Mouse (Mus musculus) intestine, postnatal 0 days (tissue): ENCODE results near the gene Apoa4. TPM values are rescaled to one million over a fixed set of nuclear protein-coding genes. Genes with fewer than 3 reads are reported as not detected.

Experiments
- ATAC-seq: fragments of 200-750 bp; cut with Nextera tagmentation; 2 replicates; pipeline ENCODE4 v1.8.0; 2017; ENCODE audit warnings: mild to moderate bottlenecking, moderate TSS enrichment, moderate library complexity
- H3K27ac ChIP-seq: fragments of 300-500 bp; sonication (generic); 2 replicates; pipeline ENCODE4 v1.5.1; 2014; ENCODE audit warnings: mild to moderate bottlenecking, low read depth, low read length, moderate library complexity
- H3K27me3 ChIP-seq: fragments of 300-500 bp; sonication (generic); replicated peaks from 2 replicates; pipeline ENCODE4 v1.6.1; 2014; ENCODE audit warnings: low read length, mixed read lengths; ENCODE audit not compliant: control insufficient read depth, insufficient read depth
- H3K36me3 ChIP-seq: fragments of 300-500 bp; sonication (generic); 2 replicates; pipeline ENCODE4 v1.6.1; 2014; ENCODE audit warnings: mild to moderate bottlenecking, moderate library complexity; ENCODE audit not compliant: control insufficient read depth, insufficient read depth
- H3K4me1 ChIP-seq: fragments of 300-500 bp; sonication (generic); replicated peaks from 2 replicates; pipeline ENCODE4 v1.6.1; 2014; ENCODE audit warnings: antibody characterized with exemption, low read length, mixed read lengths; ENCODE audit not compliant: control insufficient read depth, insufficient read depth
- H3K4me2 ChIP-seq: fragments of 300-500 bp; sonication (generic); replicated peaks from 2 replicates; pipeline ENCODE4 v1.6.1; 2014; ENCODE audit warnings: low read depth, mild to moderate bottlenecking, moderate library complexity
- H3K4me3 ChIP-seq: fragments of 300-500 bp; sonication (generic); 2 replicates; pipeline ENCODE4 v1.5.1; 2014; ENCODE audit warnings: low read depth, low read length
- H3K9ac ChIP-seq: fragments of 300-500 bp; sonication (generic); 2 replicates; pipeline ENCODE4 v1.6.1; 2014; ENCODE audit warnings: mild to moderate bottlenecking, low read depth, low read length
- H3K9me3 ChIP-seq: fragments of 300-500 bp; sonication (generic); 2 replicates; pipeline ENCODE4 v1.6.1; 2016; ENCODE audit warnings: mixed run types; ENCODE audit not compliant: control insufficient read depth
- CTCF ChIP-seq: sonication (generic); IDR thresholded peaks from 2 replicates; pipeline ENCODE4 v1.5.1; 2016; ENCODE audit warnings: low read depth, mild to moderate bottlenecking, control low read depth, antibody characterized with exemption, moderate library complexity
- WGBS: fragments of 180-500 bp; shearing (Covaris S2); extraction: QIAGEN DNeasy Blood & Tissue Kit; methylation state at CpG from one replicate; pipeline ENCODE4 v1.1.7; 2014; 5-methylcytosine and 5-hydroxymethylcytosine counted together
- polyA plus RNA-seq: library from polyadenylated mRNA; unstranded; fragments of >200 nt; fragmentation: Nextera tagmentation; extraction: Ambion mirVana; gene quantifications from 2 replicates; pipeline ENCODE4 v1.2.1, GENCODE M21; 2015

Apoa4 gene
- polyA plus RNA-seq, 1 experiment from 2014 or later = 31,935 TPM

- H3K27ac ChIP-seq = peak overlapping the region; percentile 95
- no peak for TF ChIP-seq CTCF
- peak overlapping the region; percentile 46 for H3K4me2 ChIP-seq
- peak overlapping the region; percentile 80 for H3K9ac ChIP-seq
- H3K36me3 ChIP-seq = peaks cover 6% of the 10 kb centered on the region; the same call in 1 of the 2 replicates
- no peaks in the 10 kb centered on the region for H3K27me3 ChIP-seq
- H3K4me1 ChIP-seq = 0 out of 2 replicates have a peak, but pooled peaks cover 2% of the 10 kb centered on the region
- 29% methylated on average over 2 of the region's 2 CpGs for WGBS
- no peak for ATAC-seq
- H3K4me3 ChIP-seq = peak overlapping the region; percentile 42
- H3K9me3 ChIP-seq = no peaks in the 10 kb centered on the region
These were observed 1.3 kb downstream of the Apoa4 start for GRCm38 (mm10) chr9:46241818-46242217.

GRCm38 (mm10) chr9:46243122-46243521 lies 2.6 kb downstream of the Apoa4 start:
- Histone ChIP-seq H3K27me3 (no peaks in the 10 kb centered on the region), H3K27ac (peak overlapping the region; percentile 95), H3K9ac (peak overlapping the region; percentile 80), H3K9me3 (no peaks in the 10 kb centered on the region), H3K36me3 (peaks cover 6% of the 10 kb centered on the region; the same call in 1 of the 2 replicates), H3K4me3 (peak overlapping the region; percentile 42), H3K4me1 (0 out of 2 replicates have a peak, but pooled peaks cover 2% of the 10 kb centered on the region), H3K4me2 (peak overlapping the region; percentile 46)
- WGBS = 50% methylated on average over 4 of the region's 4 CpGs
- ATAC-seq = peak; percentile 13
- no peak for TF ChIP-seq CTCF

GRCm38 (mm10) chr9:46243584-46243983 lies 3.1 kb downstream of the Apoa4 start:
- Histone ChIP-seq H3K4me3 (no peak overlapping the region), H3K27me3 (no peaks in the 10 kb centered on the region), H3K27ac (peak overlapping the region; percentile 95), H3K36me3 (peaks cover 6% of the 10 kb centered on the region; the same call in 1 of the 2 replicates), H3K9me3 (no peaks in the 10 kb centered on the region), H3K4me2 (peak overlapping the region; percentile 46), H3K4me1 (0 out of 2 replicates have a peak, but pooled peaks cover 2% of the 10 kb centered on the region), H3K9ac (no peak overlapping the region; the same call in 1 of the 2 replicates)
- no peak for TF ChIP-seq CTCF
- ATAC-seq = peak; percentile 42
- WGBS = 34% methylated on average over 8 of the region's 8 CpGs

- Histone ChIP-seq H3K9ac (no peak overlapping the region), H3K4me3 (no peak overlapping the region), H3K27ac (no peak overlapping the region), H3K36me3 (peaks cover 6% of the 10 kb centered on the region; the same call in 1 of the 2 replicates), H3K9me3 (no peaks in the 10 kb centered on the region), H3K27me3 (no peaks in the 10 kb centered on the region), H3K4me2 (peak overlapping the region; percentile 30; the same call in 1 of the 2 replicates), H3K4me1 (no peaks in the 10 kb centered on the region)
- no peak for ATAC-seq
- peak; percentile 92 for TF ChIP-seq CTCF
- 17% methylated on average over 11 of the region's 11 CpGs for WGBS
These were observed 6.3 kb downstream of the Apoa4 start for GRCm38 (mm10) chr9:46246752-46247324.

- 87% methylated on average over 7 of the region's 7 CpGs for WGBS
- ATAC-seq = no peak
- H3K36me3 ChIP-seq = no peaks in the 10 kb centered on the region
- no peak overlapping the region for H3K9ac ChIP-seq
- no peak overlapping the region for H3K27ac ChIP-seq
- H3K9me3 ChIP-seq = no peaks in the 10 kb centered on the region
- H3K4me2 ChIP-seq = no peak overlapping the region
- TF ChIP-seq CTCF = no peak
- H3K4me1 ChIP-seq = no peaks in the 10 kb centered on the region
- H3K27me3 ChIP-seq = no peaks in the 10 kb centered on the region
- no peak overlapping the region for H3K4me3 ChIP-seq
These were observed 15.7 kb downstream of the Apoa4 start for GRCm38 (mm10) chr9:46256177-46256576.

- no peak for TF ChIP-seq CTCF
- WGBS = 75% methylated on average over 10 of the region's 10 CpGs
- no peak for ATAC-seq
These were observed 16.3 kb downstream of the Apoa4 start for GRCm38 (mm10) chr9:46256658-46257385.

More at GRCm38 (mm10) chr9:46256658-46257385, 16.3 kb downstream of the Apoa4 start:
- no peak overlapping the region for H3K4me2 ChIP-seq
- H3K9me3 ChIP-seq = no peaks in the 10 kb centered on the region
- no peak overlapping the region for H3K4me3 ChIP-seq
- no peaks in the 10 kb centered on the region for H3K4me1 ChIP-seq
- no peaks in the 10 kb centered on the region for H3K27me3 ChIP-seq
- no peaks in the 10 kb centered on the region for H3K36me3 ChIP-seq
- H3K27ac ChIP-seq = no peak overlapping the region
- H3K9ac ChIP-seq = no peak overlapping the region
